Mouse (Mus musculus) MN1 (cell line): Measurements from ENCODE around the gene Rnf144b.

Experiments
- DNase-seq: peaks from one replicate; pipeline ENCODE4 v3.0.0-alpha.2; 2016; ENCODE audit warnings: low spot score

The Rnf144b gene

GRCm38 (mm10) chr13:47122537-47123430 is at the start of gene Rnf144b:
Gene Rnf144b (plus strand): TSS chr13:47122656.
- DNase-seq: peak; percentile 16

- DNase-seq: no peak
Observed at GRCm38 (mm10) chr13:47076156-47076555, 46.3 kb upstream of the Rnf144b start.

DNA sequence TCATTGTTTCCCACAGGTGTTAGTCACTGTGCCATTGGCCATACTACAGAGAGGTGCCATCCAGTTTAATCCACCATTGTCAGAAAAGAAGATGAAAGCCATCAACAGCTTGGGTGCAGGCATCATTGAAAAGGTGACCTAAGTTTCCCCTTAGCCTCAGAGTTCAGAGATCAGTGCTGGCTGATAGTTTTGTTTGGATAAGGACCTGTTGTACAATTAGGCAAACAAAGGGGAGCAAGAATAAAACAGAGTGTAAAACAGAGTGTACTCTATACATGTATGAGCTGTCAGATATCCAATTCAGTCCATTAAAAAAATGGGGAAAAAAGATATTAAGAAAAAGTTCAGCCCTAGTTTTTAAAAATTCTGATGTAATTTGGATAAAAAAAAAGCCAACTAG is 45.1 kb upstream of the Rnf144b start:
- no peak for DNase-seq

- no peak for DNase-seq
Observed at GRCm38 (mm10) chr13:47078799-47079198, 43.7 kb upstream of the Rnf144b start.

DNA sequence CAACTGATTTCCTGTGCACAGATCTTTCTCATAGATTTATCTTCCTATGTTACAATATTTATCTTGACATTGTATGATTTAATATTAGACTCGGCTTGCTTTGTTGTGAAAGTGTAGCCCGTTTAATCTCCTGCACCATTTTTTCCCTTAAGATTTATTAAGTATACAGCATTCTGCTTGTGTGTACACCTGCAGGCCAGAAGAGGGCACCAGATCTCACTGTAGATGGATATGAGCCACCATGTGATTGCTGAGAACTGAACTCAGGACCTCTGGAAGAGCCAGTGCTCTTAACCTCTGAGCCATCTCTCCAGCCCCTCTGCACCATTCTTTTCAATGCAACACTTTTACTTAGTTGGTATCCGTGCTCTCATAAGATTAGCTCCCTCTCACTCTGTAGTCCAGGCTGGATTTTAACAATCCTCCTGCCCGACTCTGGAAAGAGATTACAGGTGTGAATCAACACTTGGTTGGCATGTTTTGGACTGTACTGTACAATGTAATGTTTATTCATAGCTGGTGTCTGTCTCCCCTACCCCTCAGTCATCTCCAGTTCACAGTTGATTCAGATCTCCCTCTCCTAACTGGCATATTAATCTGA is 41.5 kb upstream of the Rnf144b start:
- DNase-seq: no peak

GRCm38 (mm10) chr13:47088433-47088832 is 34.0 kb upstream of the Rnf144b start:
- no peak for DNase-seq

- DNase-seq: no peak
Observed at GRCm38 (mm10) chr13:47089271-47089670, 33.2 kb upstream of the Rnf144b start.

DNA sequence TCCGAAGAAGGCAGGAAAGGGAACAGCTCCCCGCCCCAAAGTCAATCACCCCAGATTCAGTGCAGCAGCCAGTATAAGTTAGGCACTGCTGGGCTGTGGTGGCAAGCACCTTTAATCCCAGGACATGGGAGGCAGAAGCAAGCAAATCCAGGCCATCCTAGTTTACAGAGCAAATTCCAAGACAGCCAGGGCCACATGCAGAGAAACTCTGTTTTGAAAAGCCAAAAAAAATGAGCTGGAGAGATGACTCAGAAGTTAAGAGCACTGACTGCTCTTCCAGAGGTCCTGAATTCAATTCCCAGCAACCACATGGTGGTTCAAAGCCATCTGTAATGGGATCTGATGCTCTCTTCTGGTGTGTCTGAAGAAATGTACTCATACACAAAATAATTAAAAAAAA is 28.7 kb upstream of the Rnf144b start:
- no peak for DNase-seq

GRCm38 (mm10) chr13:47096591-47096990 is 25.9 kb upstream of the Rnf144b start:
- DNase-seq: no peak

- DNase-seq: no peak
Observed at GRCm38 (mm10) chr13:47099265-47099664, 23.2 kb upstream of the Rnf144b start.

DNA sequence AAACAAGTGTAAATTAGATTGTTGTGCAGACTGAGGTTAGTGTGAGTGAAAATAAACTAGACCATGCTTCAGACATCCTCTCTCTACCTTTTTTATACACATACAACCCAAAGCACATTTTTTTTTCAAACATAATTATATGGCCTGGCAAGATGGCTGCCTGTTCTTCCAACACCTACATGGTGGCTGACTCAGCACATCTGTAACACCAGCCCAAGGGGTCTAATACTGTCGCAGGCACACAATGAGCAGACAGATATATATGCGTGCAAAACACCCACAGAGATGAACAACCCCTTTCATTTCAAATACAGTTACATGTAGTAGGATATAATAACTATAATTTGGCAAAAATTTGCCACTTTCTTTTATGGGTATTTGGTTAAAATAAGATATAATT is 21.9 kb upstream of the Rnf144b start:
- no peak for DNase-seq

DNA sequence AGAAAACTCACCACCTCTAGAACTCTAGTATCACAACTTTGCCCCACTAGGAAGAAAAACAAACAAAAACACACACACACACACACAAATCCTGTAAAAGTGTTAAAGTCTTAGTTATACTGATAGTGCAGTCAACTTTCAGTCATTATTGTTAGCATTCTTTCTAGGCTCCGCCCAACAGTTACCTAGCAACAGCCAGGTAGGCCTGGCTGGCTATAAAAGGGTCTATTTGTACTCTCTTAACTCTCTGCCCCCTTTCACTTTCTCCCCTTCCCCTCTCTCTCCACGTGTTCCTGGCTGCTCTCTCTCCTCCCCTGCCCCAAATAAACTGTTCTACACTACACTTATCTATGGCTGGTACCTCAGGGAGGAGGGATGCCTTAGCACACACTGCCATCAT is 18.3 kb upstream of the Rnf144b start:
- no peak for DNase-seq

DNA sequence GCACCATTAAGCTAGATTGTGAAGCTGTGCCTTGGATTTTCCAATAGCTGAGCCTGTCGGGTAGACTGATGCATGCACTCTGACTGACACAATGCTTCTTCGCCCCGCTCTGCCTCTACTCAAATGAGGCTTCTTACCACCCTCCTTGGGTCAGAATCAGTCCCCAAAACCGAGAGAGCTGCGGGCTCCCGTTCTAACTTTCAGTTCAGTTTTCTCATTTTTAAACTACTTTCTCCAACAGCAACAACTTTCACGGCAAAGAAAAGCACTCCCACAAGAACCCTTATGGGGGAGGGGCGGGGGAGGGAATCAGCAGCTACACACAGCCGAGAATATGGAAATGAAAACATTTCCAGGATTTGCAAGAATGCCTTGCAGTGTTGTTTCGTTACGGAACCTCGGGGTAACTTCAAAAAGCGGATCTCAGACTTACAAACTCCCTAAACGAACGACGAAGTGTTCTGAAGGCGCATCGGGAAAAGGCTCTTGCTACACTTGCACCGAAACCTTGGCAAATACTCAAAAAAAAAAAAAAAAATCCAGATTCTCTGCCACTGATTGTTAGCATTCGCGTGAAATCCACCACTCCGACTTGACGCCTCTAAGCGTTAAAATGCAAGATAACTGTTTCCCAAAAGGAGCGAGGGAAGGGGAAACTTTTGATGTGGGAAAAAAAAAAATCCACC is 17.5 kb upstream of the Rnf144b start:
- DNase-seq: peak; percentile 54

DNA sequence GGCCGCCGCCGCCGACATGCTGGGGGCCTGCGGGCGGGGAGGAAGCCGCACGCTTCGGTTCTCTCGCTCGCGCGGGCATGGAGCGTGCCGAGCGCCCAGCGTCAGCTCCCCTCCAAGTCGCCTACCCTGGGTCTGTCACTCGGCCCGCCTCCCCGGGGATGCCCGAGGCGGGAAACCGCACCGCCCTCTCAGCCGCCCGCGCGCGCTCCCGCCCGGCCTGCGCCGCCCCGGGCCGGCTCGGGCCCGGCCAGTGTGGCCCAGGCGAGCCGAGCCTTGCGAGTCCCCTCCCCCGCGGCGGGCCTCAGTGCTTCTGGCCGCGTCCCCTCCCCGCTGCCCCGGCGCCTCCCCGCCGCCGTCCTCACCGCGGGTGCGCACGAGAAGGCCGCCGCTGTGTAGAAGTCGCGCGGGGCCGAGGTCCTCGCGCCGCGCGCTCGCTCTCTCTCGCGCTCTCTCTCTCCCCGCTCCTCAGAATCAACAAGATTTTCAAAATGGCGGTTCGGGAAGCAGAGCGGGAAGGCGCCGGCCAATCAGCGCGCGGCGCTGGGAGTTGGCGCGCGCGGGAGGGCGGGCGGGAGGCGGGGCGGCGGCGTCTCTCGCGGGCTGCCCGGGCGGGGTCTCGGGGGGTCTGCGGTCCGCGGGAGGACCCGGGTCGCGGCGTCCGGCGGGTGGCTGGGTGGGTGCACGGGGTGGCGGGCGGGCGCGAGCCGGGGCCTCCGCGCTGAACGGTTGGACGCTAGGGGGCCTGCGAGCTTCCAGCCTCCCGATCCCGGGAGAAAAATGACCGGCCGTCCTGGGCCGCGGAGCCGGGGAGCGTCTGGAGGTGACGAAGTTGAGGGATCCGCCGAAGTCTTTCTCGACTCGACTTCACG is 16.5 kb upstream of the Rnf144b start, which contains the start of gene Dek:
Gene Dek (minus strand): TSS at position 491 of the 869 bp plus-strand sequence.
- peak; percentile 92 for DNase-seq

DNA sequence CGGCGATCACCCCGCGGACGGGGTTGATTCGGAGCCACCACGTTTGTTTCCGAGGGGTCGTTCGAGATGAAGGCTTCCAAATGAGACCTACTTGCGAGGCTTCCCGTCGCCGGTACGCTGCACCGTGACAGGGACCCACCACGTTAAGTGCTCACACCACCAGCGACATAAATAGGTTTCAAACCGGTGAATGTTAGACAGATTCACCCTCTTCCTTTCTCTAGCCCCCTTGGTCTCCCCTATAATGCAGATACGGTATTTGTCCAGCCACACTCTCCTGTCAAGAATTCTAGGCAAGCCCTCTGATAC is 15.9 kb upstream of the Rnf144b start:
- DNase-seq: no peak

- DNase-seq: no peak
Observed at GRCm38 (mm10) chr13:47109239-47109638, 13.2 kb upstream of the Rnf144b start.

DNA sequence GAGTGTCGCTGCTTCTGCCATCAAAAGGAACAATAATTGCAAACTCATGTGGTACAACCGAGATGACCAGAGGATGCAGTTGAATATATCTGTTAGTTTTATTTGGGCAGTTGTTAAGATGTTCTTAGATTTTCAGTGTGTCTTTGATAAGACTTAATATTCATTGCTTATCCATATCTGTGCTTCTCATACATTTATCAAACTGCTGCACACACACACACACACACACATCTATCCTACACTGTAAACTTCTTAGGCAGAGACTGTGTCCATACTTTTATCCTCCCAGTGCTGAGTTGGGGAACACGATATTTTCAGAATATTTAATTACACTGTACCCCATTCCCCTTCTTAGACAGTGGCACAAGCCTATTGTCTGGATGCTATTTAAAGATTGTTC is 11.3 kb upstream of the Rnf144b start:
- DNase-seq: no peak

- no peak for DNase-seq
Observed at GRCm38 (mm10) chr13:47112056-47112455, 10.4 kb upstream of the Rnf144b start.

- no peak for DNase-seq
Observed at GRCm38 (mm10) chr13:47112924-47113323, 9.5 kb upstream of the Rnf144b start.

- DNase-seq: no peak
Observed at GRCm38 (mm10) chr13:47116000-47116399, 6.5 kb upstream of the Rnf144b start.

DNA sequence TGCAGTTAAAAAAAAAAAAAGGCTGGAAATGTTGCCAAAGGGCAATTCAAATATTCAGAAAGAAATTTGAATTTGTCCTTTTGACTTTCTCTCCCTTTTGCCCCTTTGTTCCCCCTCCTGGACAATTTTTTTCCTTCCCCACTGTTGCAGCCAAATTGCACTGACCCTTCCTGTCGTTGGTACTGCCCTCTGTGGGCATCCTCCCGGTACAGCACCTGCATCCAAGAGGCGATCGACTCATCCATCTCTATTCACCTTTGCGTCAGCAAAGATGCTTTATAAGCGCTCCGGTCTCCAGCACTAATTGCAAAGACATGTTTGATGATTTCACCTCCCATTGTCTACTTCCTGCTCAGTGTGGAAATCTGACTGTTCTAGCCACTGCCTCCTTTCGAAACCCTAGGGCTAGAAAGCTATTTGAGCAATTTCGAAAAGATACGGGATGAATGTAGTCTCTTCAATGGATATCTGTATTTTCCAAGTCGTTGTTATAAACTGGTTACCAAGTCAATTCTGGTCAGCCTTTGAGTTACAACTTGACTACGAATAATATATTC is 1.0 kb upstream of the Rnf144b start:
- DNase-seq: no peak

DNA sequence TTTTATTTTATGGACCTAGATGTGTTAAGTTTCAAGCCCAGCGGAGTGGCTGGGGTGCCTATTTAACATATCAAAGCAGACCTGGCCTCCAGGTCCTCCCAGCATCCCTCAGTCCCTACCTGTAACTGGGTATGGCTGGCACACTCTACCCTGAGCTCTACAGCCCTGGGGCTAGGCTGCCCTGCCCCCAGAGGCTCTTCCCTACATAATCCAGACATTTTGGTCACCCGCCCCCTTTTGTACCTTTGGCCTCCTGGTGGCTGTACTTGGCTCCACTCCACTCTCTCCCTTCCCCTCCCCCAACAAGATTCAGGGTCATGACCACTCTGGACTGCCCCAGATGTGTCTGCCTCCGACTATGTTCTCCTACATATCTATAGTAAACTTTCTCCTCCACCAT is 2.0 kb downstream of the Rnf144b start:
- DNase-seq: no peak
